Mouse (Mus musculus): Measurements from ENCODE around the gene Vash1. TPM values are rescaled to one million over a fixed set of nuclear protein-coding genes. Genes with fewer than 3 reads are reported as not detected.

The Vash1 gene
- polyA plus RNA-seq (2012; rRNA removed), result 0.58 and 0.65 TPM in 2 replicates
- 0.56 and 0.61 TPM in 2 replicates for polyA plus RNA-seq (2014; fragmentation: Nextera tagmentation; extraction: Ambion mirVana)

DNA sequence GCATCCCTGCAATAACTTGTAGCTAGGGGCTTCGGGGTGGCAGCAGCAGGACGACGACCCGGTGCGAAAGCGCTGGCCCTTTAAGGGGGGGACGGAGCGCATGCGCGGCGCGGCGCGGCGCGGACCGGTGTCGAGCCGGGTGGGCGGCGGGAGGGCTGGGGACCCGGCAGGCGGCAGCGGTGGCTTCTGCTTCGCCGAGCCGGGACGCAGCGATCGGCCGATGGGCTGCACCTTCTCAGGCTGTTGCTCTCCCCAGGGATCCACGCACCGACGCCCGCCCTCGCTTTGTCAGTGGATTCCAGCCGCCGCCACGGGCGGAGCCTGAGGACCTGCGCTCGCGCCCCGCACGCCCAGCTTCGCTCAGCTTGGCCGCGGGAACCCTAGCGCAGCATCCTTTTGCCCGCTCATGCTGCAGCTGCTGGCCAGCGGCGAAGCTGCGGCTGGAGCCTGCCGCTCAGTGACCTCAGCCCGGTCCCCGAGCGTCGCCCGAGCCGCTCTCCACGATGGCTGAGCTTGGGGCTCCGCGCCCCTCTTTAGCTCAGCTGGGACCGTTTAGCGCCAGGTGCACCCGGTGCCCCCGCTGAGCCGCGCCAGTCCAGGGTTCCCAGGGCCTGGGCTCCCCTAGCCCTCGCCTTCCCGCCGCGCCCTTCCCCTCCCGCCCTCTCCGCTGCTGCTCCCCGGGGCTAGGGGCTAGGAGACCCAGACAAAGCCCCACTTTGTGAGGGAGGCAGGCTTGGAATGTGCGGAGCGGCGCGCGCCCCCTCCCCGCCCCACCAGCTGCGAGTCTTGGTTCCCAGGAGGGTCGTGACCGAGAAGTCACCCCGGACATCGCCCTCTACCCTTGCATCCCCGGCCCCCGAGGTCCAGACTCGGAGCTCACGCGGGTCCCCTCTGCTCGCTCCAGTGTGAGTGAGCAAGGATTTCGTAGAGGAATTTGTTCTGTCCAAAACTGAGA is at the start of gene Vash1:
Gene Vash1 (plus strand): TSS at position 110 of the 955 bp plus-strand sequence.
- Histone ChIP-seq H3K36me3 (replicated peaks; ENCODE audit: control insufficient read depth, insufficient read depth, low read depth) (no peaks in the 10 kb centered on the region), H3K27me3 (ENCODE audit: control insufficient read depth, insufficient read depth, low read length) (peaks cover 22% of the 10 kb centered on the region), H3K4me3 (ENCODE audit: insufficient read depth in 1 of 2, low read depth in 2 of 2, low read length in 2 of 2) (peak within 1 kb of the TSS; percentile 49 to 58), H3K9ac (replicated peaks) (no peak within 1 kb of the TSS; the same call in 1 of the 2 replicates), H3K9me3 (ENCODE audit: control insufficient read depth, low read length) (no peaks in the 10 kb centered on the region), H3K4me1 (replicated peaks; ENCODE audit: control insufficient read depth in 2 of 2, insufficient read depth in 2 of 2, low read length in 1 of 2) (no peaks in the 10 kb centered on the region; a peak in 1 of 4 replicates), H3K4me2 (ENCODE audit: low read depth) (peak within 1 kb of the TSS; percentile 53), H3K27ac (no peak within 1 kb of the TSS)
- TF ChIP-seq CTCF (IDR thresholded peaks at IDR 0.05; ENCODE audit: low read depth) (no peak), EP300 (IDR thresholded peaks at IDR 0.05; ENCODE audit: low read depth) (no peak)
- ATAC-seq (ENCODE audit: insufficient read depth) (no peak), DNase-seq (ENCODE audit: low read depth in 3 of 3, low spot score in 3 of 3) (no peak)
- under 1% methylated on average over 94 of the region's 94 CpGs for WGBS (ENCODE audit: insufficient replicate concordance)

- no peak overlapping the region for H3K4me2 ChIP-seq (ENCODE audit: low read depth)
- TF ChIP-seq EP300 (IDR thresholded peaks at IDR 0.05; ENCODE audit: low read depth), result no peak
- TF ChIP-seq CTCF (IDR thresholded peaks at IDR 0.05; ENCODE audit: low read depth), result no peak
- WGBS (ENCODE audit: insufficient replicate concordance), result 31% methylated on average over 6 of the region's 6 CpGs
- H3K36me3 ChIP-seq (replicated peaks; ENCODE audit: control insufficient read depth, insufficient read depth, low read depth), result no peaks in the 10 kb centered on the region
- no peaks in the 10 kb centered on the region for H3K9me3 ChIP-seq (ENCODE audit: control insufficient read depth, low read length)
- no peaks in the 10 kb centered on the region for H3K27me3 ChIP-seq (ENCODE audit: control insufficient read depth, insufficient read depth, low read length)
- H3K4me3 ChIP-seq (ENCODE audit: insufficient read depth in 1 of 2, low read depth in 2 of 2, low read length in 2 of 2), result no peak overlapping the region
- no peak overlapping the region for H3K27ac ChIP-seq
- ATAC-seq (ENCODE audit: insufficient read depth) (no peak), DNase-seq (ENCODE audit: low read depth in 3 of 3, low spot score in 3 of 3) (no peak)
- no peaks in the 10 kb centered on the region; a peak in 1 of 4 replicates for H3K4me1 ChIP-seq (replicated peaks; ENCODE audit: control insufficient read depth in 2 of 2, insufficient read depth in 2 of 2, low read length in 1 of 2)
- no peak overlapping the region for H3K9ac ChIP-seq (replicated peaks)
Observed at GRCm38 (mm10) chr12:86628783-86629172, 49.7 kb upstream of the Vash1 start.

GRCm38 (mm10) chr12:86641763-86642162 is 36.7 kb upstream of the Vash1 start:
- no peaks in the 10 kb centered on the region for H3K27me3 ChIP-seq (ENCODE audit: control insufficient read depth, insufficient read depth, low read length)
- WGBS (ENCODE audit: insufficient replicate concordance), result 38% methylated on average over 8 of the region's 8 CpGs
- ATAC-seq (ENCODE audit: insufficient read depth) (no peak), DNase-seq (ENCODE audit: low read depth in 3 of 3, low spot score in 3 of 3) (no peak)
- H3K36me3 ChIP-seq (replicated peaks; ENCODE audit: control insufficient read depth, insufficient read depth, low read depth), result no peaks in the 10 kb centered on the region
- no peaks in the 10 kb centered on the region for H3K4me1 ChIP-seq (replicated peaks; ENCODE audit: control insufficient read depth in 2 of 2, insufficient read depth in 2 of 2, low read length in 1 of 2)
- no peak overlapping the region for H3K27ac ChIP-seq
- H3K9ac ChIP-seq (replicated peaks), result no peak overlapping the region
- no peaks in the 10 kb centered on the region for H3K9me3 ChIP-seq (ENCODE audit: control insufficient read depth, low read length)
- no peak overlapping the region for H3K4me2 ChIP-seq (ENCODE audit: low read depth)
- no peak overlapping the region for H3K4me3 ChIP-seq (ENCODE audit: insufficient read depth in 1 of 2, low read depth in 2 of 2, low read length in 2 of 2)
- TF ChIP-seq CTCF (IDR thresholded peaks at IDR 0.05; ENCODE audit: low read depth), result peak; percentile 47
- no peak for TF ChIP-seq EP300 (IDR thresholded peaks at IDR 0.05; ENCODE audit: low read depth)

DNA sequence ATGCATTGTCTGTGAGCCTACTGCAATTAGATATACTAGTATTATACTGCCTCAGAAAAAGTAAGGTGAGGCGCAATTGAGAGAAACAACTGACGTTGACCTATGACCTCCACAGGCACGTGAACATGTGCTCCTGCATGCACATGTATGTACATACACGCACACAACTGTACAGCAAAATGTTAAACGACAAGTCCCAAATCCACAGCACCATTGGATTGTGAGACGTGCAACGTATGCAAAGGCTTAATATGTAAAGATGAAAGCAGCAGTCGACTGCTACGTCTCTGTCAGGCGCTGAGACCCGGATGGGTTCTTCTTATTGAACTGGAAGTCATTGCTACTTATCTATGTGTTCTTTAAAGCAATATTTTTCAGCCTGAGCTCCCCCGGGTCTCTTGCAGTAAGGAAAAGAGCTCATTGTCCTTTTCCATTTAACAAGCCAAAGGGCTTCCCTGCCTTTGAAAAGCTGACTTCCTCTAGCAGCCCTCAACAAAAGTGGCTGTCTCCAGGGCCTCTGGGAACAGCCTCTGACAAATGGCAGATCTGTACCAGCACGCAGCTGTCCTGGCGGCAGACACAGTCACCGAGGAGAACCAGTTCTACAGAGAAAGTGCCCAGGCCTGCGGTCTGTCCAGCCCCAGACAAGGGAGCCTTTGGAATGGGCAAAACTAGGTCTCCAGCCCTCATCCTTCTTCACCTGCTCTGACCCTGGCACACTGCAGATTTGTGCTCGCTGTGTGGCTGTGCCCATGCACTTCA is 33.8 kb upstream of the Vash1 start:
- H3K4me2 ChIP-seq (ENCODE audit: low read depth), result no peak overlapping the region
- TF ChIP-seq EP300 (IDR thresholded peaks at IDR 0.05; ENCODE audit: low read depth) (no peak), CTCF (IDR thresholded peaks at IDR 0.05; ENCODE audit: low read depth) (no peak)
- H3K27ac ChIP-seq, result no peak overlapping the region
- no peaks in the 10 kb centered on the region for H3K27me3 ChIP-seq (ENCODE audit: control insufficient read depth, insufficient read depth, low read length)
- H3K9ac ChIP-seq (replicated peaks), result no peak overlapping the region
- ATAC-seq (ENCODE audit: insufficient read depth) (no peak), DNase-seq (ENCODE audit: low read depth in 3 of 3, low spot score in 3 of 3) (no peak)
- 65% methylated on average over 17 of the region's 17 CpGs for WGBS (ENCODE audit: insufficient replicate concordance)
- H3K4me1 ChIP-seq (replicated peaks; ENCODE audit: control insufficient read depth in 2 of 2, insufficient read depth in 2 of 2, low read length in 1 of 2), result no peaks in the 10 kb centered on the region
- no peak overlapping the region for H3K4me3 ChIP-seq (ENCODE audit: insufficient read depth in 1 of 2, low read depth in 2 of 2, low read length in 2 of 2)
- no peaks in the 10 kb centered on the region for H3K36me3 ChIP-seq (replicated peaks; ENCODE audit: control insufficient read depth, insufficient read depth, low read depth)
- H3K9me3 ChIP-seq (ENCODE audit: control insufficient read depth, low read length), result no peaks in the 10 kb centered on the region

DNA sequence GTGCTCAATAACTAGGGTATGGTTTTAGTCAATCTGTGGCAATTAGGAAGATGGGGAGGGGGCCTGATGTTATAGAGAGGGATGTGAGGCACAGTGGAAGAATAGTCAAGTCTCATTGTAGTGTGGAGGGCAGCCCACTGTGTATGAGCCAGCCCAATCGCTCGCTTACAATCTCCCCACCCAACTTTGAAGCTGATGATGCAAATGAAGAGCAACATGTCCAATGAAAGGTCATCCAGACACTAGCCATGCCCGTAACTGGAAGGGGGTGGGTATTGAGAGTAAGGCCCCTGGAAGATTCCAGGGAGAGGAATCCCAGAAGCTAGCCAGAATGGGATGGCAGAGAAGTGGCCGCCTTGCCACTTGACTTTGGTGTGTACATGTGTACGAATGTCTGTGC is 33.0 kb upstream of the Vash1 start:
- ATAC-seq (ENCODE audit: insufficient read depth), result no peak
- 68% methylated on average over 5 of the region's 5 CpGs for WGBS (ENCODE audit: insufficient replicate concordance)
- TF ChIP-seq CTCF (IDR thresholded peaks at IDR 0.05; ENCODE audit: low read depth) (no peak), EP300 (IDR thresholded peaks at IDR 0.05; ENCODE audit: low read depth) (no peak)

More for the DNA sequence above, 33.0 kb upstream of the Vash1 start:
- Histone ChIP-seq H3K27ac (no peak overlapping the region), H3K27me3 (ENCODE audit: control insufficient read depth, insufficient read depth, low read length) (no peaks in the 10 kb centered on the region), H3K9me3 (ENCODE audit: control insufficient read depth, low read length) (no peaks in the 10 kb centered on the region), H3K9ac (replicated peaks) (no peak overlapping the region), H3K4me3 (ENCODE audit: insufficient read depth in 1 of 2, low read depth in 2 of 2, low read length in 2 of 2) (no peak overlapping the region), H3K4me2 (ENCODE audit: low read depth) (no peak overlapping the region), H3K36me3 (replicated peaks; ENCODE audit: control insufficient read depth, insufficient read depth, low read depth) (no peaks in the 10 kb centered on the region), H3K4me1 (replicated peaks; ENCODE audit: control insufficient read depth in 2 of 2, insufficient read depth in 2 of 2, low read length in 1 of 2) (no peaks in the 10 kb centered on the region)
- DNase-seq (ENCODE audit: low read depth in 3 of 3, low spot score in 3 of 3), result no peak

Measured in liver, embryonic 14.5 days (tissue).